Mouse (Mus musculus) E14TG2a.4 (cell line): ENCODE results near the gene Gm20388.

Experiments used
- H3K27me3 ChIP-seq: 2 replicates; pipeline ENCODE4 v1.6.1; 2014; ENCODE audit warnings: low read length, control low read depth; ENCODE audit not compliant: insufficient read depth
- H3K36me3 ChIP-seq: 2 replicates; pipeline ENCODE4 v1.6.1; 2014; ENCODE audit warnings: low read length, control low read depth; ENCODE audit not compliant: insufficient read depth
- H3K4me1 ChIP-seq: replicated peaks from 2 replicates; pipeline ENCODE4 v1.6.1; 2014; ENCODE audit warnings: low read depth, low read length, control low read depth
- H3K4me3 ChIP-seq: replicated peaks from 2 replicates; pipeline ENCODE4 v1.5.1; 2014; ENCODE audit warnings: mild to moderate bottlenecking, low read length
- H3K9me3 ChIP-seq: 2 replicates; pipeline ENCODE4 v1.6.1; 2014; ENCODE audit warnings: low read length, control low read depth
- CTCF ChIP-seq: conservative IDR thresholded peaks from 2 replicates; pipeline ENCODE4 v1.5.1; 2014; ENCODE audit warnings: low read length
- NANOG ChIP-seq: IDR thresholded peaks from 2 replicates; pipeline ENCODE4 v1.6.1; 2014; ENCODE audit warnings: borderline replicate concordance, low read length, mixed read lengths
- POU5F1 ChIP-seq: IDR thresholded peaks from 2 replicates; pipeline ENCODE4 v1.6.1; 2014; ENCODE audit warnings: low read length, borderline replicate concordance

The Gm20388 gene

DNA sequence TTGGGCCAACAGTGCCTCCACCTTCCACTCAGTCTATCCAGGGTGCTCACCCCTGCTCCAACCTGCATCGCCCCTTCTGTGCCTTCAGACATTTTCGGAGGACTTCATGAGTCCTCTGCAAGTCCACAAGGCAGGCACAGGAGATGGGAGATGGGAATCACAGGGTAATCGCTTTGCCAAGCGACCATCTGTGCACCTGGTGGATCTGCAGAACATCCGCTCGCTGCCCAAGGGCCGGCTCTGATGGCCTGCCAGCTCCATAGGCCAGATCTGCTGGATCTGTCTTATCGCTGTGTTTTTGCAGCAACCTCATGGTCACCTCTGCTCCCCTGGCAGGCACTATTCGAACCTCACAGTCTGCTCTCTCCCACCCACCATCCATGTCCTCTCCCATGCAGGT is 1433.8 kb downstream of the Gm20388 start:
- Histone ChIP-seq H3K4me3 (no peak overlapping the region), H3K36me3 (no peaks in the 10 kb centered on the region), H3K4me1 (no peaks in the 10 kb centered on the region), H3K27me3 (peaks cover 25% of the 10 kb centered on the region; the same call in 1 of the 2 replicates), H3K9me3 (no peaks in the 10 kb centered on the region)
- no peak for TF ChIP-seq POU5F1
- TF ChIP-seq CTCF = no peak
- no peak for TF ChIP-seq NANOG

DNA sequence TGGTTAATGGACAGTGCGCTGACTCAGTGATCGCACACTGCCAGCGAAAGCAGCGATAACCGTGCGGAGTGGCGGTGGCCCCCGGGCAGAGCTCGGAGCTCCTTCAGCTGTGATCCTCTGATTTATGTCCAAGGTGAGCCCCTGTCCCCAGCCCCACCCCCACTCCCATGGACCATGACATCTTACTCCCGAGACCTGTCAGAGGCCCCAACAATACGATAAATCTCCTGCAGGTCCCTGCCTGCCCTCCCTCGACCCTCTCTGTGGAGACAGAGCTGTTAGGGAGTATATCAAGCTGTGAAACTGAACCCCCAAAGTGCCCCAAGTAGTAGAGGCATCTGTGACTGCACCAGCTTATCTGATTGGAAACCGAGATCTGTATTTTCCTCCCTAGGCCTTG is 1435.5 kb downstream of the Gm20388 start:
- Histone ChIP-seq H3K4me3 (no peak overlapping the region), H3K36me3 (no peaks in the 10 kb centered on the region), H3K27me3 (peaks cover 25% of the 10 kb centered on the region; the same call in 1 of the 2 replicates), H3K4me1 (no peaks in the 10 kb centered on the region), H3K9me3 (no peaks in the 10 kb centered on the region)
- no peak for TF ChIP-seq NANOG
- no peak for TF ChIP-seq POU5F1
- TF ChIP-seq CTCF = no peak

DNA sequence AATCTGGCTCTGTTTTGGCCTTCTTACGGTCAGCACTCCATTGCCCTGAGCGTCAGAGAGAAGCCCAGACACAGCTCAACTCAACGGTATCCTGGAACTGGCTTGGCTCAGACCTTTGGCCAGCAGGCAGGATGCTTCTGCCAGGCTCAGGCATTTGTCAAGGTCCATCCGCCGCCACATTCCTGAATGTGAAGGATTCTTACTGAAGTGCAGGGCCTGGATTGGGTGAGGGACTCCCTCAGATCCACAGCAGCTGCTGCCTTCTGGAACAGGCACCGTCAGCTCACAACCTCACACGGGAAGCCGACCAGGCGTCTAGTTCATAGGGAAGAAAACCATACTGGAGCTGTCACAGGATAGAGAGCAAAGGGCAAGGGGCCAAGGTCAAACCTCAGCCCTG is 1436.2 kb downstream of the Gm20388 start:
- Histone ChIP-seq H3K4me3 (no peak overlapping the region), H3K9me3 (no peaks in the 10 kb centered on the region), H3K27me3 (peaks cover 30% of the 10 kb centered on the region; the same call in 1 of the 2 replicates), H3K36me3 (no peaks in the 10 kb centered on the region), H3K4me1 (no peaks in the 10 kb centered on the region)
- no peak for TF ChIP-seq CTCF
- no peak for TF ChIP-seq NANOG
- TF ChIP-seq POU5F1 = no peak

DNA sequence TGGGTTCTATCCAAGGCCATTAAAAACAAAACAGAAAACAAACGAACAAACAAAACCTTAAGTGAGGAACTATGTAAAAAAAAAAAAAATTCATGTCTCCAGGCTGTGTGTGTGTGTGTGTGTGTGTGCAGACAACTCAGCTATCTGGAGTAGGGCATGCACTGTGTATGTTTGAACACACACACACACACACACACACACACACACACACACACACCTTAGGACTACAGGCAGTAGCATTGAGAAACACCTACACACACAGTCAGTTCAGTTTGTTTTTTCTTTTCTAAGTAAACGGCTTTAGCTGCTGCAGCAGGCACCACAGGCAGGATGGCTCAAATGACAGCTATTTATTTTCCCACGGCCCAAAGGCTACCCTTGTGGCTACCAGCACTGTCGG is 1438.4 kb downstream of the Gm20388 start:
- Histone ChIP-seq H3K36me3 (no peaks in the 10 kb centered on the region), H3K4me3 (no peak overlapping the region), H3K4me1 (no peaks in the 10 kb centered on the region)

DNA sequence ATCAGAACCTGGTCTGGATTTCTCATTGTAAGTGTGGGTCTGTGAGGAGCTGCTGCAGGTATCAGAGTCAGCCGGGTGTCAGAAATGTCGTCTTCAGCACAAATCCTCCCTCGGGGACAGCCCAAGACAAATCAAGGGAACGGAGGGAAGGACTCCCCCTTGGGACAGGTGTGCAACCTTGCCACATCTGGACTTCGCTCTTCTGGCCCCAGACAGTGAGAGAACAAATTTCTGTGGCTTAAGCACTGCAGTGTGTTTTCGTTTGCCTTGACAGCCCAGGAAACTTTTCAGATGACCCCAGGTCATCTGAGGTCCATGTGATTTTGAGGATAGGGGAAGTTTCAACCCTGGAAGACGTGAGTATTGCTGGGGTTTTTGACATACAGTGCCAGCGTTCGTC is 1440.2 kb downstream of the Gm20388 start:
- no peaks in the 10 kb centered on the region for H3K9me3 ChIP-seq
- H3K36me3 ChIP-seq = no peaks in the 10 kb centered on the region
- TF ChIP-seq NANOG (no peak), POU5F1 (no peak), CTCF (no peak)
- peaks cover 20% of the 10 kb centered on the region; the same call in 1 of the 2 replicates for H3K27me3 ChIP-seq
- no peak overlapping the region for H3K4me3 ChIP-seq
- no peaks in the 10 kb centered on the region for H3K4me1 ChIP-seq

More for the DNA sequence above, 1438.4 kb downstream of the Gm20388 start:
- Histone ChIP-seq H3K9me3 (no peaks in the 10 kb centered on the region), H3K27me3 (peaks cover 33% of the 10 kb centered on the region; the same call in 1 of the 2 replicates)
- TF ChIP-seq CTCF (no peak), NANOG (no peak), POU5F1 (no peak)

- no peak for TF ChIP-seq CTCF
- TF ChIP-seq POU5F1 = no peak
- no peak for TF ChIP-seq NANOG
- H3K4me3 ChIP-seq = no peak overlapping the region
- no peaks in the 10 kb centered on the region for H3K9me3 ChIP-seq
Measured at GRCm38 (mm10) chr8:121354844-121355243, 1444.2 kb downstream of the Gm20388 start.

GRCm38 (mm10) chr8:121357451-121357850 is 1446.8 kb downstream of the Gm20388 start:
- no peaks in the 10 kb centered on the region for H3K36me3 ChIP-seq
- 0 out of 2 replicates have a peak, but pooled peaks cover 8% of the 10 kb centered on the region for H3K27me3 ChIP-seq
- H3K9me3 ChIP-seq = no peaks in the 10 kb centered on the region
- H3K4me1 ChIP-seq = peaks cover 15% of the 10 kb centered on the region
- no peak for TF ChIP-seq POU5F1
- TF ChIP-seq NANOG = no peak
- TF ChIP-seq CTCF = no peak
- H3K4me3 ChIP-seq = no peak overlapping the region

More at GRCm38 (mm10) chr8:121354844-121355243, 1444.2 kb downstream of the Gm20388 start:
- H3K36me3 ChIP-seq = no peaks in the 10 kb centered on the region
- peaks cover 17% of the 10 kb centered on the region; the same call in 1 of the 2 replicates for H3K27me3 ChIP-seq
- peaks cover 15% of the 10 kb centered on the region for H3K4me1 ChIP-seq

DNA sequence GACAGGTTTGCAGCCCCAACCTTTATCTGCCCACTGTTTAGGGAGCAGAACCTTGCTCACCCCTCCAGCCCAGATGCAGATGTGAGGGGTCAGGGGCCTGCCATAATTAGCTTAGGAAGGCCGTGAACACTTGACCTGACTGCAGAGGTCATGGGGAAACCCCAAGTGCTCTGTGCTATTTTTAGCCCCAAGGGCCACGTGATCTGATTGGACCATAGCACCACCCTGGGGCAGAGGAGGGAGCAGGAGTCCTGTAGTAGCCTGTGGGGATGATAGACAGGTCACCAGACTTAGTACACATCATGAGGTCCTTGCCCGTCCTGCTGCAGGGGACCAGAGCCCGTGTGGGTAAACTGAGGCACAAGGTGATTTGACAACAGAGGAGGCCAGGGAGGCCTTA is 1448.0 kb downstream of the Gm20388 start:
- Histone ChIP-seq H3K4me1 (peaks cover 15% of the 10 kb centered on the region), H3K27me3 (0 out of 2 replicates have a peak, but pooled peaks cover 7% of the 10 kb centered on the region), H3K9me3 (no peaks in the 10 kb centered on the region), H3K4me3 (peak overlapping the region; percentile 41), H3K36me3 (no peaks in the 10 kb centered on the region)
- no peak for TF ChIP-seq POU5F1
- TF ChIP-seq NANOG = no peak
- TF ChIP-seq CTCF = no peak
